Mouse (Mus musculus): Measurements from ENCODE around the gene Myh14. TPM values are rescaled to one million over a fixed set of nuclear protein-coding genes. Genes with fewer than 3 reads are reported as not detected.

Gene Myh14
- polyA plus RNA-seq, 1 experiment = under 0.01 TPM

GRCm38 (mm10) chr7:44593775-44594174 lies 76.9 kb downstream of the Myh14 start:
- no peak for TF ChIP-seq GATA1 (IDR thresholded peaks at IDR 0.05; ENCODE audit: low read length)
- TF ChIP-seq TAL1 (IDR thresholded peaks at IDR 0.05; ENCODE audit: low read length) = no peak
- H3K9me3 ChIP-seq (ENCODE audit: control insufficient read depth, low read length) = peaks cover 18% of the 10 kb centered on the region; the same call in 1 of the 2 replicates
- no peaks in the 10 kb centered on the region for H3K36me3 ChIP-seq (ENCODE audit: control insufficient read depth)
- H3K27me3 ChIP-seq (ENCODE audit: control insufficient read depth) = peaks cover 53% of the 10 kb centered on the region
- peaks cover 16% of the 10 kb centered on the region for H3K4me1 ChIP-seq (ENCODE audit: control insufficient read depth)
- no peak overlapping the region for H3K4me3 ChIP-seq (replicated peaks)

DNA sequence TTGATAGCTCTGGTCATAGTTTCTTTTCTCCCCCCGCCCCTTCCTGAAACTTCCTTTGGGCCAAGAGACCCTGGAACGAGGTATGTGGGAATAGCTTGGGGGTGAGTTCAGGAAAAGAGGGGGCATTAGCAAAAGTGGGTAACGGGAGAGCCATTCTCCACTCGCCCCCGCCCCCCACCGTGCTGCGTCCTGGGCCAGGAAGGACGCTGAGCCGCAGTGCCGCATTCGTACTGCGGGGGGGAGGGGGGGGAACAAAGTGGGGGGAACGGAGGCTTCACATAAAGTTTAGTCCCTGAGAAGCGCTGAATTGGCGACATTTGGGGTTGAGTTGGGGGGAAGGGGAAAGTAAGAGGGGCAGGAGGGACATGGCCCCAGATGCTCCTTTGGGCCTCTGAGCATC lies 77.6 kb downstream of the Myh14 start:
- H3K36me3 ChIP-seq (ENCODE audit: control insufficient read depth) = no peaks in the 10 kb centered on the region
- TF ChIP-seq TAL1 (IDR thresholded peaks at IDR 0.05; ENCODE audit: low read length) = no peak
- TF ChIP-seq GATA1 (IDR thresholded peaks at IDR 0.05; ENCODE audit: low read length) = no peak
- H3K27me3 ChIP-seq (ENCODE audit: control insufficient read depth) = peaks cover 60% of the 10 kb centered on the region
- peaks cover 16% of the 10 kb centered on the region for H3K4me1 ChIP-seq (ENCODE audit: control insufficient read depth)
- H3K9me3 ChIP-seq (ENCODE audit: control insufficient read depth, low read length) = peaks cover 18% of the 10 kb centered on the region; the same call in 1 of the 2 replicates
- H3K4me3 ChIP-seq (replicated peaks) = no peak overlapping the region

- TF ChIP-seq TAL1 (IDR thresholded peaks at IDR 0.05; ENCODE audit: low read length) (no peak), GATA1 (IDR thresholded peaks at IDR 0.05; ENCODE audit: low read length) (no peak)
- Histone ChIP-seq H3K9me3 (ENCODE audit: control insufficient read depth, low read length) (peaks cover 22% of the 10 kb centered on the region; the same call in 1 of the 2 replicates), H3K27me3 (ENCODE audit: control insufficient read depth) (peaks cover 76% of the 10 kb centered on the region), H3K4me1 (ENCODE audit: control insufficient read depth) (peaks cover 16% of the 10 kb centered on the region), H3K36me3 (ENCODE audit: control insufficient read depth) (no peaks in the 10 kb centered on the region), H3K4me3 (replicated peaks) (peak overlapping the region; percentile 39)
These were observed 79.1 kb downstream of the Myh14 start for GRCm38 (mm10) chr7:44591348-44592116.

GRCm38 (mm10) chr7:44590402-44591347 lies 80.0 kb downstream of the Myh14 start, which contains the start of gene Kcnc3:
Gene Kcnc3, plus strand, starts transcription at chr7:44590664.
- Histone ChIP-seq H3K36me3 (ENCODE audit: control insufficient read depth) (no peaks in the 10 kb centered on the region), H3K4me1 (ENCODE audit: control insufficient read depth) (peaks cover 16% of the 10 kb centered on the region), H3K9me3 (ENCODE audit: control insufficient read depth, low read length) (peaks cover 22% of the 10 kb centered on the region; the same call in 1 of the 2 replicates), H3K4me3 (replicated peaks) (peak within 1 kb of the TSS; percentile 39), H3K27me3 (ENCODE audit: control insufficient read depth) (peaks cover 84% of the 10 kb centered on the region)
- no peak for TF ChIP-seq TAL1 (IDR thresholded peaks at IDR 0.05; ENCODE audit: low read length)
- TF ChIP-seq GATA1 (IDR thresholded peaks at IDR 0.05; ENCODE audit: low read length) = no peak

DNA sequence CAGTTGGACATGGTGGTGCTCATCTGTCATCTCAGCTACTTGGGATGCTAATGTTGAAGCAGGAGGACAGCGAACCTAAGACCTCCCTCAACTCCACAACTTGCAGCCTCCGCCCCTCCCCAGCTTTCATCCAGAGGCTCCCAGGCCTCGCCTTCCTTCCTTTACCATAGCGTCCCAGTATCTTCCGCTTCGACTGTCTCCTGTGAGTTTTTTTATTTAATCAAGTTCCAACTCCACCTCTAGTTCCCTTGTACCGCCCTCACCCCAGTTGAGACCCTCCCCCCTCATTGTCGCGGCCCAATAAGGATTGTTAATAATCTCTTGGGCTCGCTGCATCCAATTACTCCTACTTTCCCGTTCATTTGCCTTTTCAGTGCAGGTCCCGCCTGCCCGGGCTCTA lies 80.7 kb downstream of the Myh14 start:
- TF ChIP-seq GATA1 (IDR thresholded peaks at IDR 0.05; ENCODE audit: low read length) = no peak
- no peak for TF ChIP-seq TAL1 (IDR thresholded peaks at IDR 0.05; ENCODE audit: low read length)
- no peaks in the 10 kb centered on the region for H3K36me3 ChIP-seq (ENCODE audit: control insufficient read depth)
- peaks cover 91% of the 10 kb centered on the region for H3K27me3 ChIP-seq (ENCODE audit: control insufficient read depth)
- H3K9me3 ChIP-seq (ENCODE audit: control insufficient read depth, low read length) = peaks cover 22% of the 10 kb centered on the region; the same call in 1 of the 2 replicates
- H3K4me1 ChIP-seq (ENCODE audit: control insufficient read depth) = peaks cover 16% of the 10 kb centered on the region
- H3K4me3 ChIP-seq (replicated peaks) = no peak overlapping the region

DNA sequence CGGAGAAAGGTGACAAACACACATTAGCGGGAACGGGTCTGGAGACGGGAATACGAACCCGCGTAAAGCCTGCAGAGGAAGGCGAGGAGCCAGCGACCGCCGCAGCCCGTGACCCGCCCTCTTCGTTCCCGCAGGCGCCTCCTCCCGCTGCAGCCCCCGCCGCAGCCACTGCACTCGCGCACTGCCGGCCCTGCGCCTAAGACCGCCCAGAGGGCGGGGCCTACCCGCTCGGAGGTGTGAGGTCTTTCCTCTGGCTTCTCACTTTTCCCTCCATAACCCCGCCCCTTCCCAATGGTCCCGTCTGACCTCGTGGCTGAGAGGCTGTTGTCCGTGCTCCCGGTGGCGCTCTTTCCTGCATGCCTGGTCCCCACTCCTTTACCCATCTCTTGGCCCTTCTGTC lies 81.5 kb downstream of the Myh14 start:
- H3K9me3 ChIP-seq (ENCODE audit: control insufficient read depth, low read length) = peaks cover 22% of the 10 kb centered on the region; the same call in 1 of the 2 replicates
- peaks cover 99% of the 10 kb centered on the region for H3K27me3 ChIP-seq (ENCODE audit: control insufficient read depth)
- peak overlapping the region; percentile 24 for H3K4me3 ChIP-seq (replicated peaks)
- TF ChIP-seq GATA1 (IDR thresholded peaks at IDR 0.05; ENCODE audit: low read length) (no peak), TAL1 (IDR thresholded peaks at IDR 0.05; ENCODE audit: low read length) (no peak)
- peaks cover 16% of the 10 kb centered on the region for H3K4me1 ChIP-seq (ENCODE audit: control insufficient read depth)
- H3K36me3 ChIP-seq (ENCODE audit: control insufficient read depth) = no peaks in the 10 kb centered on the region

GRCm38 (mm10) chr7:44588338-44588737 lies 82.3 kb downstream of the Myh14 start:
- peaks cover 20% of the 10 kb centered on the region; the same call in 1 of the 2 replicates for H3K9me3 ChIP-seq (ENCODE audit: control insufficient read depth, low read length)
- peaks cover 16% of the 10 kb centered on the region for H3K4me1 ChIP-seq (ENCODE audit: control insufficient read depth)
- H3K36me3 ChIP-seq (ENCODE audit: control insufficient read depth) = no peaks in the 10 kb centered on the region
- H3K4me3 ChIP-seq (replicated peaks) = no peak overlapping the region
- H3K27me3 ChIP-seq (ENCODE audit: control insufficient read depth) = peaks cover 92% of the 10 kb centered on the region
- TF ChIP-seq GATA1 (IDR thresholded peaks at IDR 0.05; ENCODE audit: low read length) (no peak), TAL1 (IDR thresholded peaks at IDR 0.05; ENCODE audit: low read length) (no peak)

GRCm38 (mm10) chr7:44587676-44588075 lies 83.0 kb downstream of the Myh14 start:
- Histone ChIP-seq H3K9me3 (ENCODE audit: control insufficient read depth, low read length) (peaks cover 20% of the 10 kb centered on the region; the same call in 1 of the 2 replicates), H3K4me1 (ENCODE audit: control insufficient read depth) (peaks cover 16% of the 10 kb centered on the region), H3K36me3 (ENCODE audit: control insufficient read depth) (no peaks in the 10 kb centered on the region), H3K27me3 (ENCODE audit: control insufficient read depth) (peaks cover 91% of the 10 kb centered on the region), H3K4me3 (replicated peaks) (no peak overlapping the region)
- no peak for TF ChIP-seq GATA1 (IDR thresholded peaks at IDR 0.05; ENCODE audit: low read length)
- no peak for TF ChIP-seq TAL1 (IDR thresholded peaks at IDR 0.05; ENCODE audit: low read length)
